Mouse (Mus musculus): ENCODE results near the gene Gm10272. TPM values are rescaled to one million over a fixed set of nuclear protein-coding genes. Genes with fewer than 3 reads are reported as not detected.

The Gm10272 gene
- polyA plus RNA-seq (2014; fragmentation: Nextera tagmentation; extraction: Ambion mirVana), result not detected in 2 replicates

- Histone ChIP-seq H3K9me3 (ENCODE audit: control insufficient read depth, low read length) (peaks cover 21% of the 10 kb centered on the region), H3K4me3 (ENCODE audit: low read depth, low read length) (no peak within 1 kb of the TSS), H3K4me1 (ENCODE audit: control insufficient read depth, insufficient read depth, low read length) (no peaks in the 10 kb centered on the region), H3K36me3 (ENCODE audit: control insufficient read depth, insufficient read depth, low read length) (no peaks in the 10 kb centered on the region), H3K27ac (replicated peaks; ENCODE audit: low read depth, low read length) (no peak within 1 kb of the TSS), H3K9ac (ENCODE audit: low read depth, low read length) (no peak within 1 kb of the TSS), H3K4me2 (ENCODE audit: low read depth, low read length) (no peak within 1 kb of the TSS), H3K27me3 (replicated peaks; ENCODE audit: control insufficient read depth, insufficient read depth, low read length) (no peaks in the 10 kb centered on the region)
- ATAC-seq (ENCODE audit: low read depth), result no peak
- WGBS, result 95% methylated on average over 1 of the region's 1 CpGs
- DNase-seq (ENCODE audit: low spot score), result no peak
Observed at GRCm38 (mm10) chr10:77706326-77706725, at the start of gene Gm10272. Gene Gm10272, plus strand, starts transcription at chr10:77706626.

DNA sequence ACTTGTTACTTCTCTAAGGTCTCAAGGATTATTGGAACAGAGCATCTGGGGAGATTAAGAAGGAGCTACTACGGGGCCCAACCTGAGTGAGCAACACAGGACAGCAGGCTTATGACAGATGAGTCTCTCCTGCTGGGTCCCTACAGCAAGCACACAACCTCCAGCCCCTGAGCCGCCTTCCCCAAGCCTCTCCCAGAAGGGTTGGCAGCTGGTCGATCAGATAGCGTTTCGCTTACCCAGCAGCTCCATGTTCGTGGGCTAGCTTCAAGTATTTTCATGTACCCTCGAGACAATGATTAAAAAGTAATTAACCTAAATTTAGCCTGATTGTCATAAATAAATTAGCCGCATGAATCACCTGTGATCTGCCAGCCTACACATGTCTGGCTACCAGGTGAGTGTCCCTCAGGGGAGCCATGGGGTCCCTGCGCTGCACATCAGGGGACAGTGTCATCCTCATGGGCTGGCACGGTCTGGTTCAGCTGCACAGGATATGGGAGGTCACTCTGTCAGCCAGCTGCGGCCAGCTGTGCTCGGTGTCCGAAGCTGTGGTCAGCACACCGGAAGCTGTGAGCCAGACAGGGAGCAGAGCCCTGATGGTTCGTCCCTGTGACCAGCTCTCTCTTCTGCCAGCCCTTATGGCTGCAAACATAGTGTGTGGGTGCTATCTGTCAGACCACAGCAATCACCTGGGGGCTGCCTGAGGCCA, 48.0 kb upstream of the Gm10272 start:
- DNase-seq (ENCODE audit: low spot score) (no peak), ATAC-seq (ENCODE audit: low read depth) (no peak)
- no peak overlapping the region for H3K4me2 ChIP-seq (ENCODE audit: low read depth, low read length)
- WGBS, result 61% methylated on average over 15 of the region's 15 CpGs
- no peak overlapping the region for H3K4me3 ChIP-seq (ENCODE audit: low read depth, low read length)
- no peaks in the 10 kb centered on the region for H3K4me1 ChIP-seq (ENCODE audit: control insufficient read depth, insufficient read depth, low read length)
- H3K27ac ChIP-seq (replicated peaks; ENCODE audit: low read depth, low read length), result no peak overlapping the region
- no peaks in the 10 kb centered on the region for H3K9me3 ChIP-seq (ENCODE audit: control insufficient read depth, low read length)
- H3K36me3 ChIP-seq (ENCODE audit: control insufficient read depth, insufficient read depth, low read length), result no peaks in the 10 kb centered on the region
- no peaks in the 10 kb centered on the region for H3K27me3 ChIP-seq (replicated peaks; ENCODE audit: control insufficient read depth, insufficient read depth, low read length)
- H3K9ac ChIP-seq (ENCODE audit: low read depth, low read length), result no peak overlapping the region

DNA sequence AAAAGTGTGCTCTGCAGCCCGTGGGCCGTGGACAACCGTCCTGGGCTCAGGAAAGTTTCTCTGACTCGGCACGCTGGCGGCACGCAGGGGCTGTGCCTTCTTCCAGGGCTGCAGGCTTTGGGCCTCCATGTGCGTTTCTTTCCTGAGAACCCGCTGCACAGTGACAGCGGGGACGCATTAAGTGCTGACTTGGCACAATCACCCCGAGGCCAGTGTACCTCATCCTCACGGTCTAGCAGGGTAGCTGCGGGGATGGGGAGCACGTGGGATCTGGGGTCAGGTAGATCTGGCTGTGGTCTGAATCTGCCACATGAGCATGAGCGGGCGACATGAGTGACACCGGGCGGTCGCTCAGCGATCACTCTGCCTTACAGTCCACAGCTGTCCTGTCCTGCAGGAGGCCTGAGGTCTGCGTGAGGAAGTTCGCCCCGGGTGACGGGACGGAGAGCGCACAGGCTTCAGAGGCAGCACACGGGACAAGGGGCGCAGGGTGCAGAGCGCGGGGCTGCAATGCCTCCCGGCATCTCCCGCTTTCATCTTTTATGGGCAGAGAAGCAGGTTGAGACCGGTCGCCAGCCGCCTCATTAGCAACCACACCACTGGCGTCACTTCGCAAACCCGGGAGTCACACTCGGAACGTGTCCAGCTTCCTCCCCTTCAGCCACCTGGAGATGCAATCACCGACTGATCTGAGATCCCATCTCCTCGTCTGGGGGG, 42.3 kb upstream of the Gm10272 start:
- Histone ChIP-seq H3K9me3 (ENCODE audit: control insufficient read depth, low read length) (no peaks in the 10 kb centered on the region), H3K27ac (replicated peaks; ENCODE audit: low read depth, low read length) (no peak overlapping the region), H3K4me2 (ENCODE audit: low read depth, low read length) (no peak overlapping the region), H3K27me3 (replicated peaks; ENCODE audit: control insufficient read depth, insufficient read depth, low read length) (0 out of 2 replicates have a peak, but pooled peaks cover 4% of the 10 kb centered on the region), H3K4me3 (ENCODE audit: low read depth, low read length) (no peak overlapping the region), H3K4me1 (ENCODE audit: control insufficient read depth, insufficient read depth, low read length) (no peaks in the 10 kb centered on the region), H3K36me3 (ENCODE audit: control insufficient read depth, insufficient read depth, low read length) (no peaks in the 10 kb centered on the region), H3K9ac (ENCODE audit: low read depth, low read length) (no peak overlapping the region)
- WGBS, result 48% methylated on average over 43 of the region's 43 CpGs
- DNase-seq (ENCODE audit: low spot score), result no peak
- ATAC-seq (ENCODE audit: low read depth), result no peak

DNA sequence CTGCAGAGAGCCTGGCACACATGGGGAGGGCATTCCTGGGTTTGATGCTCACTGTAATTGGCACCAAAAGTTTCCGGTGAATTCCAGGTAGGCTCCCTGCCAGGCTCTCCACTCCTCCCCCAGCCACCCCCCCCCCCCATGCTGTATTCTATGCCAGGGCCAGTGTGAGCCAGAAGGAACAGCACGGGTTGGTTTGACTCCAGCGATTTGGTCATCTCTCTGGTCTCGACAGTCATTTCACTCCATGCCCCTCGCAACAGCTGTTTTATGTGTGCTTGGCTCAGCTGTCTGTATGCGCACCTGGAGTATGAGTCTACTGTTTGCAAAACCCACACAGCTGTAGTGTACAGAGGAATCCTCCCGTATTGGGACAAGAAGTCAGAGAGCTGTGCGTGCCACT, 40.1 kb upstream of the Gm10272 start:
- DNase-seq (ENCODE audit: low spot score), result no peak
- H3K27me3 ChIP-seq (replicated peaks; ENCODE audit: control insufficient read depth, insufficient read depth, low read length), result 0 out of 2 replicates have a peak, but pooled peaks cover 4% of the 10 kb centered on the region
- H3K36me3 ChIP-seq (ENCODE audit: control insufficient read depth, insufficient read depth, low read length), result no peaks in the 10 kb centered on the region
- H3K4me3 ChIP-seq (ENCODE audit: low read depth, low read length), result no peak overlapping the region
- no peak overlapping the region for H3K9ac ChIP-seq (ENCODE audit: low read depth, low read length)
- ATAC-seq (ENCODE audit: low read depth), result no peak; the same call in 1 of the 2 replicates
- WGBS, result 62% methylated on average over 8 of the region's 8 CpGs
- no peak overlapping the region for H3K27ac ChIP-seq (replicated peaks; ENCODE audit: low read depth, low read length)
- H3K4me2 ChIP-seq (ENCODE audit: low read depth, low read length), result no peak overlapping the region
- H3K9me3 ChIP-seq (ENCODE audit: control insufficient read depth, low read length), result no peaks in the 10 kb centered on the region
- H3K4me1 ChIP-seq (ENCODE audit: control insufficient read depth, insufficient read depth, low read length), result no peaks in the 10 kb centered on the region

GRCm38 (mm10) chr10:77667402-77667801, 39.0 kb upstream of the Gm10272 start:
- 73% methylated on average over 4 of the region's 4 CpGs for WGBS
- Histone ChIP-seq H3K36me3 (ENCODE audit: control insufficient read depth, insufficient read depth, low read length) (no peaks in the 10 kb centered on the region), H3K9ac (ENCODE audit: low read depth, low read length) (no peak overlapping the region), H3K27ac (replicated peaks; ENCODE audit: low read depth, low read length) (no peak overlapping the region), H3K4me3 (ENCODE audit: low read depth, low read length) (no peak overlapping the region), H3K4me1 (ENCODE audit: control insufficient read depth, insufficient read depth, low read length) (no peaks in the 10 kb centered on the region), H3K4me2 (ENCODE audit: low read depth, low read length) (no peak overlapping the region), H3K27me3 (replicated peaks; ENCODE audit: control insufficient read depth, insufficient read depth, low read length) (0 out of 2 replicates have a peak, but pooled peaks cover 4% of the 10 kb centered on the region), H3K9me3 (ENCODE audit: control insufficient read depth, low read length) (no peaks in the 10 kb centered on the region)
- ATAC-seq (ENCODE audit: low read depth) (no peak), DNase-seq (ENCODE audit: low spot score) (no peak)

GRCm38 (mm10) chr10:77670710-77671109, 35.7 kb upstream of the Gm10272 start:
- no peaks in the 10 kb centered on the region for H3K4me1 ChIP-seq (ENCODE audit: control insufficient read depth, insufficient read depth, low read length)
- no peak overlapping the region for H3K4me3 ChIP-seq (ENCODE audit: low read depth, low read length)
- no peak overlapping the region for H3K27ac ChIP-seq (replicated peaks; ENCODE audit: low read depth, low read length)
- H3K4me2 ChIP-seq (ENCODE audit: low read depth, low read length), result no peak overlapping the region
- ATAC-seq (ENCODE audit: low read depth) (no peak), DNase-seq (ENCODE audit: low spot score) (no peak)
- no peaks in the 10 kb centered on the region for H3K36me3 ChIP-seq (ENCODE audit: control insufficient read depth, insufficient read depth, low read length)
- H3K9ac ChIP-seq (ENCODE audit: low read depth, low read length), result no peak overlapping the region
- 60% methylated on average over 4 of the region's 4 CpGs for WGBS
- no peaks in the 10 kb centered on the region for H3K9me3 ChIP-seq (ENCODE audit: control insufficient read depth, low read length)
- peaks cover 4% of the 10 kb centered on the region; the same call in 1 of the 2 replicates for H3K27me3 ChIP-seq (replicated peaks; ENCODE audit: control insufficient read depth, insufficient read depth, low read length)

DNA sequence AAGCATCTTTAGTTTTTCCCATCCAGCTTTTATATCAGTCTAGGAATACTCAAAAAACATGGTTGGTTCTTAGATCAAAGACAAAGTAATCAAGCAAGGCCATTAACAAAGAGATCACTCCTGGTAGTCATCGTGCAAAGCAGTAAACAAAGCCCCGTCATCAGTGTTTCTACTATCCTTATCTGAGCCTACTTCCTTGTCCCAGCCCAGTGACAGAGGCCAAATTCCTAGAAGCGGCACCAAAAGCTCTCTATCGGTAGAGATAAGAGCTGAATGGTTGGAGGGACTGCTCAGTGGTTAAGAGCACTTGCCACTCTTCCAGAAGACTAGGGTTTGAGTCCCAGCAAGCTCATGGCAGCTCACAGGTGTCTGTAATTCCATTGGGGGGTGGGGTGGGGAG, 34.9 kb upstream of the Gm10272 start:
- Histone ChIP-seq H3K9ac (ENCODE audit: low read depth, low read length) (no peak overlapping the region), H3K4me2 (ENCODE audit: low read depth, low read length) (no peak overlapping the region), H3K27me3 (replicated peaks; ENCODE audit: control insufficient read depth, insufficient read depth, low read length) (peaks cover 4% of the 10 kb centered on the region; the same call in 1 of the 2 replicates), H3K4me1 (ENCODE audit: control insufficient read depth, insufficient read depth, low read length) (no peaks in the 10 kb centered on the region), H3K36me3 (ENCODE audit: control insufficient read depth, insufficient read depth, low read length) (no peaks in the 10 kb centered on the region), H3K4me3 (ENCODE audit: low read depth, low read length) (no peak overlapping the region), H3K9me3 (ENCODE audit: control insufficient read depth, low read length) (no peaks in the 10 kb centered on the region), H3K27ac (replicated peaks; ENCODE audit: low read depth, low read length) (no peak overlapping the region)
- ATAC-seq (ENCODE audit: low read depth) (no peak), DNase-seq (ENCODE audit: low spot score) (no peak)
- 76% methylated on average over 4 of the region's 4 CpGs for WGBS

- H3K27me3 ChIP-seq (replicated peaks; ENCODE audit: control insufficient read depth, insufficient read depth, low read length), result peaks cover 21% of the 10 kb centered on the region
- H3K4me3 ChIP-seq (ENCODE audit: low read depth, low read length), result no peak overlapping the region
- H3K9me3 ChIP-seq (ENCODE audit: control insufficient read depth, low read length), result no peaks in the 10 kb centered on the region
- H3K36me3 ChIP-seq (ENCODE audit: control insufficient read depth, insufficient read depth, low read length), result no peaks in the 10 kb centered on the region
- 45% methylated on average over 13 of the region's 13 CpGs for WGBS
- H3K27ac ChIP-seq (replicated peaks; ENCODE audit: low read depth, low read length), result no peak overlapping the region
- ATAC-seq (ENCODE audit: low read depth) (no peak), DNase-seq (ENCODE audit: low spot score) (no peak)
- H3K4me1 ChIP-seq (ENCODE audit: control insufficient read depth, insufficient read depth, low read length), result peaks cover 11% of the 10 kb centered on the region
- no peak overlapping the region for H3K4me2 ChIP-seq (ENCODE audit: low read depth, low read length)
- H3K9ac ChIP-seq (ENCODE audit: low read depth, low read length), result no peak overlapping the region
Observed at GRCm38 (mm10) chr10:77673765-77674164, 32.7 kb upstream of the Gm10272 start.

All from embryonic facial prominence, embryonic 14.5 days (tissue).